Mouse (Mus musculus): ENCODE data around the gene Zfp652. TPM values are rescaled to one million over a fixed set of nuclear protein-coding genes. Genes with fewer than 3 reads are reported as not detected.

Gene Zfp652
- polyA plus RNA-seq, 1 experiment: 30.1 TPM

DNA sequence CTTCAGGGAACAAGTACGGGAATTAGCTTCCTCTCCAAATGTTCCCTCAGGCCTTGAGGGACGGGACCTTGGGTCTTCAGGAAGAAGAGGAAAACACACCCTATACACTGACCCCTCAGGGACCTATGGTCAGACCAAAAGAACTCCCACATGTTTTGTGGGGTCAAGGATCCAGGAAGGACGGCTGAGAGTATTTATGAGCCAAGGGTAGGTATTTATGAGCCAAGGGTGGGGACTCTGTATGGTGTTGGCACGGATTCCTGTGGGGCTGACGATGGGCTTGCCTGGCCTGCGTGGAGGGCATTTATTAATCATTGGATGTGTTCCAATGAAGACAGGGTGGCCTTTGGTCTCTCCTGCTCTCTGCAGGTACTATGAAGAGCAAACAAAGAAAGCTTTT is 124.0 kb downstream of the Zfp652 start:
- DNase-seq: no peak
- no peaks in the 10 kb centered on the region for H3K27me3 ChIP-seq (ENCODE audit: control insufficient read depth, insufficient read depth, low read length)
- WGBS: 34% methylated on average over 6 of the region's 6 CpGs
- peaks cover 36% of the 10 kb centered on the region for H3K4me1 ChIP-seq (ENCODE audit: control insufficient read depth, insufficient read depth, low read length)
- TF ChIP-seq POLR2A (IDR thresholded peaks at IDR 0.05; ENCODE audit: borderline replicate concordance, insufficient read depth, low read length) (no peak), CTCF (IDR thresholded peaks at IDR 0.05; ENCODE audit: borderline replicate concordance, insufficient read depth, low read depth, low read length) (no peak)
- H3K27ac ChIP-seq (ENCODE audit: insufficient read depth, low read length): no peak overlapping the region
- H3K4me3 ChIP-seq (replicated peaks; ENCODE audit: insufficient read depth, low read depth, low read length): no peak overlapping the region

DNA sequence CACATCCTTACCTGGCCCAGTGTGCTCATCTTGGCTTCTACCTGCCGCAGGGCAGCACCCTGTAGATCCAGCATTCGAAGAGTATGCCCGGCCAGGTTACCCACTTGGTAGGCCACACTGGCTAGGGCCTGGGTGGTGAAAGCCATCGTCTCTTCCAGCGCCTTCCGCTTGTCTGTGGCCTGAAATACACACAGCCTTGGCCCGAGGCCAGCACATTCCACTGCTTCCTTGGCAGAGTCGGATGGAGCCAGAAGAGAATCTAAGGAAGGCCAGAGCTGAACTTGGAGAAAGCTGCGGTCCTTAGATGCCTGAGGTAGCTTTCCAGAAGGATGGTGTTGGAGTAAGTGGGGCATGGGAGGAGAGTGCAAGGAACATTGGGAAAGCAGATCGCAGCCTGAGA is 124.6 kb downstream of the Zfp652 start, which contains the start of gene Gngt2:
TSS of gene Gngt2 (plus strand) at position 158 of the 400 bp plus-strand sequence.
- no peak for TF ChIP-seq CTCF (IDR thresholded peaks at IDR 0.05; ENCODE audit: borderline replicate concordance, insufficient read depth, low read depth, low read length)
- no peak for TF ChIP-seq POLR2A (IDR thresholded peaks at IDR 0.05; ENCODE audit: borderline replicate concordance, insufficient read depth, low read length)
- DNase-seq: peak; percentile 53 to 58
- Histone ChIP-seq H3K27ac (ENCODE audit: insufficient read depth, low read length) (no peak within 1 kb of the TSS), H3K4me3 (replicated peaks; ENCODE audit: insufficient read depth, low read depth, low read length) (no peak within 1 kb of the TSS), H3K27me3 (ENCODE audit: control insufficient read depth, insufficient read depth, low read length) (no peaks in the 10 kb centered on the region), H3K4me1 (ENCODE audit: control insufficient read depth, insufficient read depth, low read length) (peaks cover 36% of the 10 kb centered on the region)
- 25% methylated on average over 10 of the region's 10 CpGs for WGBS

DNA sequence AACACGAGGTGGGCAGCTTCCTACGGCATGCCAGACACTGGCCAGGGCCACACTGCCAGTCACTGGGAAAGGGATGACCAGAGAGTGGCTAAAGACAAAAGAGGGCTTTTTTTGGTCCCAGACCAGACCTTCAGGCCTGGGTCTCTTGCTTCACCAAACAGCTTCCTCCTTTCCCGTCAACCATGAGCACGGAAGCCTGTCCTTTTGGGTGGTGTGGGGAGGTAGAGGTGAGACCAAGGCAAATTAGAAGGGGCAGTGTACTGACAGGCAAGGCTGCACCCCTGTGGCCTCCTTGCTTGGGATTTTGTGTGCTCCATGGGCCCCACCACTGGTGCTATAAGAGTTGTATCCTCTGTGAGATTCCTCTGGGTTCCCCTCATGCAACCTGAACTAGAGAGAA is 126.1 kb downstream of the Zfp652 start:
- TF ChIP-seq POLR2A (IDR thresholded peaks at IDR 0.05; ENCODE audit: borderline replicate concordance, insufficient read depth, low read length): no peak
- no peak for TF ChIP-seq CTCF (IDR thresholded peaks at IDR 0.05; ENCODE audit: borderline replicate concordance, insufficient read depth, low read depth, low read length)

DNA sequence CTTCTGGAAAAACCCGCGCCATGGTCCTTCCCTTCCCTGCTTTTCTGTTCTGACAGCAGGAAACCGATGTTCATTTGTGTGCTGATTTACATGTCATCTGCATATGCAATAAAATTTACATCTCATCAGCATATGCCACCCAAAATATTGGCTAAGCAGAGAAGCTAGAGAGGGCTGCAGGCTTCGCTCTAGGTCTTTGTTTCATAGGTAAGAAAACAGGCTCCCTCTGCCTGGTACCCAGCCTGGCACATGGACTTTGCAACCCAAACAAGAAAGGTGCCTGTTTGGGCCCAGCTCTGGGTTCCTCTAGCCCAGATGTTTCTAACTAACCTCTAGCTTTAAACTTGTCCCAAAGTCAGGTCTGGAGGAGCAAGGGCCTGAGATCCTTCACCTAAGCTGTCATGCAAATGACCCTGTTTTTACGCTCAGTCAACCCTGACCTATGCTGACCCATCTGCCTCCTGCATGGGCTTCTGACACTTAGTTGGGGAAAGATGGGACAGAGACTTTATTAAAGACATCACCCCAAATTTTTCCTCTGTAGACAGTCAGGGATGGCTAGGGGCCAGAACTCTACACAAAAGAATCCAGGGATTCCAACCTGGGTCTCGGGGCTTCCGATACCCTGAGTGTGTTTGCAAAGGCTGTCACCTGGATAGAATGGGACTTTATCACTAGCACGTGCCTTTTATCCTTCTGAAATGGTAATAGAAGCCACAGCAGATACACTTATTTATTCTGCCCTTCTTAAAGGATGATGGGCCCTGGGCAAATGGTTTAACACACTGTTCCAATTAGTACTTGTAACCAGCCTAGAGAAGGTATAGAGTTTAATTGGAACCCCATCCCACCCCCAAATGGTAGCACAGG is 126.8 kb downstream of the Zfp652 start:
- TF ChIP-seq POLR2A (IDR thresholded peaks at IDR 0.05; ENCODE audit: borderline replicate concordance, insufficient read depth, low read length) (no peak), CTCF (IDR thresholded peaks at IDR 0.05; ENCODE audit: borderline replicate concordance, insufficient read depth, low read depth, low read length) (no peak)
- Histone ChIP-seq H3K4me1 (ENCODE audit: control insufficient read depth, insufficient read depth, low read length) (peaks cover 23% of the 10 kb centered on the region), H3K27ac (ENCODE audit: insufficient read depth, low read length) (no peak overlapping the region), H3K27me3 (ENCODE audit: control insufficient read depth, insufficient read depth, low read length) (no peaks in the 10 kb centered on the region), H3K4me3 (replicated peaks; ENCODE audit: insufficient read depth, low read depth, low read length) (no peak overlapping the region)
- no peak for DNase-seq
- 87% methylated on average over 8 of the region's 8 CpGs for WGBS

More for the DNA sequence above, 126.1 kb downstream of the Zfp652 start:
- DNase-seq: no peak
- no peak overlapping the region for H3K27ac ChIP-seq (ENCODE audit: insufficient read depth, low read length)
- H3K4me3 ChIP-seq (replicated peaks; ENCODE audit: insufficient read depth, low read depth, low read length): no peak overlapping the region
- WGBS: 59% methylated on average over 4 of the region's 4 CpGs
- no peaks in the 10 kb centered on the region for H3K27me3 ChIP-seq (ENCODE audit: control insufficient read depth, insufficient read depth, low read length)
- H3K4me1 ChIP-seq (ENCODE audit: control insufficient read depth, insufficient read depth, low read length): peaks cover 29% of the 10 kb centered on the region

DNA sequence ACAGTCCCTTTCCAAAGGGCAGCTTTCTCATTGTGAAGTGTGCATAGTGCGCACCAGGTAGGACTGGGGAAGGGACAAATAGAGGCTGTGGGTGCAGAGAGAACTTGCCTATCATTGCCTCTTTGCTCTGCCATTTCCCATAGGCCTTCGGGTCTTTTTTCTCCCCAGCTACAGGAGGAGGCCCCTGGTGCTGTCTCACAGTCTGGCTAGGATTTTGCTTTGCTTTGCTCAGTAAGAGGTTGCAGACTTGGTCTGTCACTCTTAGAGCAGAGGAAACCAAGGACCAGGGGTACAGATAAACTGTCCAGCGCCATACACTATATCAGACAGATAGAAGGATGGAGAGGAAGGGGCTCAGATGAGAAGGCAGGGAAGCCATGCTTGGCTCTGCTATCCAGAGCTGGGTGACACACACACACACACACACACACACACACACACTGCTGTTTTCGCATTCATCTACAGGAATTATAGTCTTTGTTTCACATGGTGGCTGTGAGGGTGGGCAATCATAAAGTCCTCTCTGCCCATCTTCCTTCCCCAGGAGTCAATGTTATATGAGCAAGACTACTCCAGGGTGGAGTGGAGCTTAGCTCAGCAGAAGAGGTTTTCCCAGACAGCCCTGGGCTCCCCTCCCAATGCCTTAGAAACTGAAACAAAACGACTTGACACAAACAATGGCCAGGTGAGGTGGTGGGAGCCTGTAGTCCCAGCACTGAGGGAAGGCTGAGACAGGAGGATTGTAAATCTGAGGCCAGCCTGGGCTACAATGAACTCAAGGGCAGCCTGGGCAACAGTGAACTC is 128.4 kb downstream of the Zfp652 start:
- Histone ChIP-seq H3K4me1 (ENCODE audit: control insufficient read depth, insufficient read depth, low read length) (peaks cover 16% of the 10 kb centered on the region), H3K4me3 (replicated peaks; ENCODE audit: insufficient read depth, low read depth, low read length) (no peak overlapping the region), H3K27me3 (ENCODE audit: control insufficient read depth, insufficient read depth, low read length) (no peaks in the 10 kb centered on the region), H3K27ac (ENCODE audit: insufficient read depth, low read length) (no peak overlapping the region)
- 80% methylated on average over 5 of the region's 5 CpGs for WGBS
- no peak for DNase-seq
- TF ChIP-seq POLR2A (IDR thresholded peaks at IDR 0.05; ENCODE audit: borderline replicate concordance, insufficient read depth, low read length): no peak
- TF ChIP-seq CTCF (IDR thresholded peaks at IDR 0.05; ENCODE audit: borderline replicate concordance, insufficient read depth, low read depth, low read length): no peak

DNA sequence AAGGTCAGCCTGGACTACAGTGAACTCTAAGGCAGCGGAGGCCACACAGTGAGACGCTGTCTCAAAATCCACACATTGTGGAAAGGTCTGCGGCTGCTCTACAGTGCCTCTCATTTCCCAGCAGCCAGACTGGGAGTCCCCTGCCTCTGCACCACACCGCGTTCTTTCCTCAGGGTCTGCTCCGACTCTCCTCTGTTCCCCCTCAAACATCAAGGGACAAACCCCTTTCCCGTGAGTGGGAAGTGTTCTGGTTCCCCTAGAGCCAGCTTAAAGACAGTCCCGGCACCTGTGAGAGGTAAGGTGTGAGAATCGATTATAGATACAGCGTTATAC is 129.0 kb downstream of the Zfp652 start:
- Histone ChIP-seq H3K4me3 (replicated peaks; ENCODE audit: insufficient read depth, low read depth, low read length) (no peak overlapping the region), H3K27ac (ENCODE audit: insufficient read depth, low read length) (no peak overlapping the region), H3K4me1 (ENCODE audit: control insufficient read depth, insufficient read depth, low read length) (peaks cover 11% of the 10 kb centered on the region), H3K27me3 (ENCODE audit: control insufficient read depth, insufficient read depth, low read length) (no peaks in the 10 kb centered on the region)
- 71% methylated on average over 10 of the region's 10 CpGs for WGBS
- no peak for DNase-seq
- TF ChIP-seq CTCF (IDR thresholded peaks at IDR 0.05; ENCODE audit: borderline replicate concordance, insufficient read depth, low read depth, low read length) (no peak), POLR2A (IDR thresholded peaks at IDR 0.05; ENCODE audit: borderline replicate concordance, insufficient read depth, low read length) (no peak)

DNA sequence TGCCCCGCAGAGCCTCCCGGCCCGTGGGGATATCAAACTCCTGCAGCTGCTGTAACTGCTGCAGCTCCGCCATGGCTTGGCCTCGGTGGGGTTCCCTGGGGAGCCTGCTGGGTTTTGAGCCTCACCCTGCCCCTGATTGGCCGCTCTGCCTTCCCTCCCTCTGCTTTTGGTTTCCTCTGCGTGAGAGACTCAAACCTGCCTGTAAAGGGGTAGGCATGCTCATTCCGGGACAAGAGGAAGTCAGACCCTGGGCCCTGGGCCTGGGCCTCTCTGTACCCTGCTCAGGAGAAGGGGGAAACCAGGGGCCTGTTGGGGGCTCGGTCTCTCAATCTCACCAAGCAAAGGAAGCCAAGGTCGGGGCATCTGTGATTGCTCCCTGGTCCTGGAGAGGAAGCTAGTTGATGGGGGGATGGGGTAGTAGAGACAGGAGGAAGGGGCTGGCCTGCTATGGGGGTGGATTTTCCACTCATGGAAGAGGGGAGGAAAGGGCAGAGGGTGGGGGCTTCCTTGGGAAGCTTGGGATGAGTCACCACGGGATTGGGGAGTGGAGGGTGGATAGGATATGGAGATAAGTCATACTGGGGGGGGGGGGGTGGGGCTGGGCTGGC is 129.7 kb downstream of the Zfp652 start, which contains the start of gene Abi3:
TSS of gene Abi3 (minus strand) at position 403 of the 608 bp plus-strand sequence.
- H3K27me3 ChIP-seq (ENCODE audit: control insufficient read depth, insufficient read depth, low read length): no peaks in the 10 kb centered on the region
- no peak for DNase-seq
- H3K27ac ChIP-seq (ENCODE audit: insufficient read depth, low read length): no peak within 1 kb of the TSS
- 13% methylated on average over 11 of the region's 11 CpGs for WGBS
- TF ChIP-seq POLR2A (IDR thresholded peaks at IDR 0.05; ENCODE audit: borderline replicate concordance, insufficient read depth, low read length): no peak
- H3K4me3 ChIP-seq (replicated peaks; ENCODE audit: insufficient read depth, low read depth, low read length): no peak within 1 kb of the TSS
- peaks cover 4% of the 10 kb centered on the region for H3K4me1 ChIP-seq (ENCODE audit: control insufficient read depth, insufficient read depth, low read length)
